In genomic region chr7:133167903-133168302, GRCm38 (mm10) we compare ENCODE assay signal across 30 mouse cellular contexts. TPM values are rescaled to one million over a fixed set of nuclear protein-coding genes. Genes with fewer than 3 reads are reported as not detected.
"Had no signal": no experiment of that assay in that cellular context is flagged by ENCODE, and none has a peak within 500 bp of the region (broad histone marks: within the 10 kb centered on the region; RNA-seq: fewer than 3 reads in every experiment).

No protein-coding gene starts in this region.

- H3K27ac ChIP-seq: heart, embryonic 10.5 days; heart, embryonic 13.5 days; heart, embryonic 15.5 days; hindbrain, embryonic 10.5 days; hindbrain, embryonic 12.5 days; hindbrain, embryonic 13.5 days; hindbrain, embryonic 14.5 days; hindbrain, embryonic 15.5 days; hindbrain, postnatal 0 days; intestine, embryonic 15.5 days; kidney, embryonic 15.5 days; layer of hippocampus, adult 2 months; left cerebral cortex, adult 2 months had no signal

- H3K9ac ChIP-seq: heart, embryonic 12.5 days; heart, embryonic 13.5 days; heart, embryonic 15.5 days; hindbrain, embryonic 12.5 days; hindbrain, embryonic 13.5 days; hindbrain, embryonic 14.5 days; hindbrain, embryonic 15.5 days; intestine, embryonic 15.5 days; kidney, embryonic 15.5 days had no signal

- H3K4me3 ChIP-seq: heart, embryonic 10.5 days; heart, embryonic 12.5 days; heart, embryonic 13.5 days; heart, embryonic 15.5 days; hindbrain, embryonic 10.5 days; hindbrain, embryonic 12.5 days; hindbrain, embryonic 13.5 days; hindbrain, embryonic 15.5 days; intestine, embryonic 15.5 days; kidney, embryonic 15.5 days; layer of hippocampus, adult 2 months; left cerebral cortex, adult 2 months had no signal

- DNase-seq: heart, postnatal 10 days; heart, postnatal 14 days; heart, postnatal 36 days; kidney, adult 11 months; kidney, adult 18-20 months; kidney, adult 8-10 months; kidney, adult 9 months; kidney, postnatal 14 days; layer of hippocampus, adult 9-11 months; layer of hippocampus, postnatal 36 days had no signal

- H3K4me2 ChIP-seq: heart, embryonic 11.5 days; heart, embryonic 12.5 days; heart, embryonic 13.5 days; heart, embryonic 15.5 days; hindbrain, embryonic 12.5 days; hindbrain, embryonic 13.5 days; hindbrain, embryonic 14.5 days; hindbrain, embryonic 15.5 days; intestine, embryonic 15.5 days; kidney, embryonic 15.5 days had no signal

- H3K9me3 ChIP-seq: heart, embryonic 10.5 days; heart, embryonic 12.5 days; heart, embryonic 13.5 days; heart, embryonic 15.5 days; hindbrain, embryonic 10.5 days; hindbrain, embryonic 12.5 days; hindbrain, embryonic 13.5 days; hindbrain, embryonic 15.5 days; intestine, embryonic 15.5 days; kidney, embryonic 15.5 days had no signal

- ATAC-seq: hindbrain, embryonic 16.5 days; hindbrain, postnatal 0 days; inflammation-experienced regulatory T-cells, adult 6 months; intestine, embryonic 15.5 days; intestine, embryonic 16.5 days; intestine, postnatal 0 days had no signal

- H3K4me1 ChIP-seq: heart, embryonic 15.5 days; hindbrain, embryonic 15.5 days had no signal

- H3K36me3 ChIP-seq: heart, embryonic 10.5 days; heart, embryonic 12.5 days; heart, embryonic 13.5 days; heart, embryonic 15.5 days; hindbrain, embryonic 10.5 days; hindbrain, embryonic 12.5 days; hindbrain, embryonic 13.5 days; hindbrain, embryonic 15.5 days; intestine, embryonic 15.5 days; kidney, embryonic 15.5 days had no signal

- H3K27me3 ChIP-seq: heart, embryonic 12.5 days; heart, embryonic 15.5 days; hindbrain, embryonic 12.5 days; hindbrain, embryonic 13.5 days; hindbrain, embryonic 15.5 days; intestine, embryonic 15.5 days; kidney, embryonic 15.5 days had no signal

RNA-seq across cellular contexts. Expression of gene Fgfr2, which starts 44.8 kb away (rescaled TPM):
- total RNA-seq: hematopoietic stem cell, adult 5-6 weeks had no signal
